Mouse (Mus musculus) adrenal gland, postnatal 10 days (tissue): ENCODE results near the gene Iqgap1. TPM values are rescaled to one million over a fixed set of nuclear protein-coding genes. Genes with fewer than 3 reads are reported as not detected.

Experiments
- DNase-seq: peaks from one replicate; pipeline ENCODE4 v3.0.0; 2021; ENCODE audit warnings: mixed read lengths
- long read RNA-seq, 2 experiments: library from polyadenylated mRNA; stranded (forward); transcript quantifications; one replicate each; pipeline ENCODE4 v2.0.0; 2021
- total RNA-seq, 2 experiments: library from RNA; stranded (reverse); gene quantifications; 2 replicates each; pipeline ENCODE4 v1.2.3; 2021

The Iqgap1 gene
- total RNA-seq: 10 to 100 TPM; 76.2 to 86.8 TPM
- long read RNA-seq, experiment 1, full-length matches to known transcripts: 3 of 24 reads
- long read RNA-seq, experiment 1, partial matches to known transcripts: 17 of 24 reads
- long read RNA-seq, experiment 1, other reads (novel, unspliced or antisense): 4 of 24 reads
- long read RNA-seq, experiment 2, full-length matches to known transcripts: 5 of 11 reads
- long read RNA-seq, experiment 2, partial matches to known transcripts: 5 of 11 reads
- long read RNA-seq, experiment 2, other reads (novel, unspliced or antisense): 1 of 11 reads

GRCm38 (mm10) chr7:80825843-80826403 is at the start of gene Iqgap1:
TSS of gene Iqgap1 (minus strand) at chr7:80825974.
- no peak for DNase-seq

GRCm38 (mm10) chr7:80873631-80874030 is 47.9 kb upstream of the Iqgap1 start:
- DNase-seq: no peak

DNA sequence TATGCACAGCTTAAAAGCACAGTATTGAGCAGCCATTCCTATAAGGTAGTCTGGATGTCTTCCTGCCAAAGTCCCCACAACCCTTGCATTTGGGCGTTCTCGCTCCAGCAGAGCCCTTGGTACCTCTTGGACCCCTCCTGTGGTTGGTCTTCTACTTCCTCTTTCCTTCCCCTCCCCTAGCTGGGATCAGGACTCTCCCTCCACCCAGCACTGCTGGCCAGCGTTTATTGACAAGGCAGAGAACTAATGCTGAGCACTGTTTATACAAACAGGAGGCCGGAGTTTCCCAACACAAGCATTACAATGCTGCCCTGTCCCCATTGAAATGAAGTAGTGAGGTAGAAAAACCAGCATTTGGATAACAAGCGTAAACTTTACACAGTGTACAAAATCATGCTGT is 47.3 kb upstream of the Iqgap1 start:
- DNase-seq: no peak

- no peak for DNase-seq
Measured at GRCm38 (mm10) chr7:80868686-80869085, 42.9 kb upstream of the Iqgap1 start.

GRCm38 (mm10) chr7:80866514-80867147 is 40.9 kb upstream of the Iqgap1 start:
- DNase-seq: no peak

GRCm38 (mm10) chr7:80865521-80865920 is 39.7 kb upstream of the Iqgap1 start:
- no peak for DNase-seq

DNA sequence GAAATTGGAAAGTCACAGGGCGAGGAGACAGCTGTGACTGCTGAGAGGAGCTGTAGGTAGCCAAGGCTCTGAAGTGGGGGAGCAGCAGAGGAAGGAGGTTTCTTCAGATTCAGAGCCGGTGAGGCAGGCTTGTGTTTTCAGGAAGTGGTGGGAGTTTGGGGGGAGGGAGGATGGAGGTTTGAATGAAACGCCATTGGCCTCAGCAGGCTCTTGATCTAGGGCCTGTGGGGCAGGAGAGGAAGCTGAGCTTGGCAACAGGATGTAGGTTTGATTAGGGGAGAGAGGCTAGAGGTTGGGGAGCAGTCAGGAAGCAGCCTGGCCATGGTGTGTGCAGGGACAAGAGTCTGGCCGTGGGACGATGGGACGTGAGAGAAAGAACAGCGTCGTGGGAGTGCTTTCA is 39.1 kb upstream of the Iqgap1 start:
- DNase-seq: no peak

DNA sequence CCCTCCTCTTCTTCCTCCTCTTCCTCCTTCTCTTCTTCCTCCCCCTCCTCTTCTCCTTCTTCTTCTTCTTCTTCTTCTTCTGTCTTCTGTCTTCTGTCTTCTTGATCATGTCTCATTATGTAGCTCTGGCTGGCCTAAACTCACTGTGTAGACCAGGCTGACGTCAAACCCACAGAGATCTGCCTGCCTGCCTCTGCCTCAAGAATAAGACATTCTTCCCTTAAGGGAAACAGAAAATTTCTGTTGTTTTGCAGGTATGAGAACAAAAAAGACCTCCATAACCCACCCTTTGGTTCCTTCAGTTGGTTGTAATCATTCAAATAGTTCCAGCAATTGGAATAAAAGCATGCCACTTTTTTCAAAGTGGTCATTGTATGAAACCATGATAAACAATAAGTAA is 38.4 kb upstream of the Iqgap1 start:
- no peak for DNase-seq

DNA sequence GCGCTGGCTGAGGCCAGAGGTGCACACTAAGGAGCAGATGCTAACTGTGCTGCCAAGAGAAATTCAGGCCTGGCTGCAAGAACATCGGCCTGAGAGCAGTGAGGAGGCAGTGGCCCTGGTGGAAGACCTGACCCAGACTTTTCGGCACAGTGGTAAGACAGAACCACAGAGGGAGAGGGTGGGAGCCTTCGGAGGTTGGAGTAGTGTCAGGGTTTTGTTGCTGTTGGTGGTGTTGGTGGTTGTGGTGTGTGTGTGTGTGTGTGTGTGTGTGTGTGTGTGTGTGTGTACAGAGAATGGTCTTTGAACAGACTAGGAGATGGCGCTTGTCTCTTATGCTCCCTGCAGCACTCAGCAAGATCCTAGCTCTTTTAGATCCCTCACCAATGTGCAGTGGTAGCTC is 37.7 kb upstream of the Iqgap1 start:
- DNase-seq: no peak

DNA sequence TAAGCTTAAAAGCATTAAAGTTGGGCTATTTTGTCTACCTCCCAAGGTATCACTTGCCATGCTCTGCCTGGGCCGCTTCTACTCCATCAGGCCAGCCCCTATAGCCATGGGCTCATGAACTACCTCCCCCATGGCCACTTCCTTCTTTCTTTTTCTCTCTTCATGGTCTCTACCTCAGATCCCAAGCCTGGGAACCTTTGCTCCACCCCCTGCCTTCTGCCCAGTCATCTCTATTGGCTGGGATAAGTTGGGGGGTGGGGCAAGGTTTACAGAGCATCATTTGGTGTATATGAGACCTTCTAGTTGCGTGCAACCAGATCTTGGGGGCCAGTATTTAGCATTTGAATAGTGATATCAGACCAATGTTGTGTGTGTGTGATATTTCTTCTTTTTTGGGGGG is 36.7 kb upstream of the Iqgap1 start:
- no peak for DNase-seq

GRCm38 (mm10) chr7:80860729-80861274 is 35.0 kb upstream of the Iqgap1 start, which contains the start of gene Zscan2:
TSS of gene Zscan2 (plus strand) at chr7:80860920.
- DNase-seq: peak; percentile 92

- peak; percentile 74 for DNase-seq
Measured at GRCm38 (mm10) chr7:80860227-80860626, 34.5 kb upstream of the Iqgap1 start.

DNA sequence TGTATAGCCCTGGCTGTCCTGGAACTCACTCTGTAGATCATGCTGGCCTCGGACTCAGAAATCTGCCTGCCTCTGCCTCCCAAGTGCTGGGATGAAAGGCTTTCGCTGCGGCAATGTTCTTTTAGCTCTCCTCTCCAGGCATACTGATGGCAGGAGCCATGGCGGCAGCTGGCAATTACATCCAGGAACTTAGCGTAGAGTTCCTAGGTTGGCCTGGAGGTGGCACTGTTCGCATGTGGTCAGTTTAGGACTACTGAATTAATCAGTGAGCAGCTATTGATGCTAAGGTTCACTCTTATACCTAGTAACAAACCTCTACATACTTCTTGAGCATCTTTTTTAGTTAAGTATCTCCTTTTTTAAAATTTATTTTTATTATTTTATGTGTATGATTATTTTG is 31.4 kb upstream of the Iqgap1 start:
- DNase-seq: peak; percentile 88

DNA sequence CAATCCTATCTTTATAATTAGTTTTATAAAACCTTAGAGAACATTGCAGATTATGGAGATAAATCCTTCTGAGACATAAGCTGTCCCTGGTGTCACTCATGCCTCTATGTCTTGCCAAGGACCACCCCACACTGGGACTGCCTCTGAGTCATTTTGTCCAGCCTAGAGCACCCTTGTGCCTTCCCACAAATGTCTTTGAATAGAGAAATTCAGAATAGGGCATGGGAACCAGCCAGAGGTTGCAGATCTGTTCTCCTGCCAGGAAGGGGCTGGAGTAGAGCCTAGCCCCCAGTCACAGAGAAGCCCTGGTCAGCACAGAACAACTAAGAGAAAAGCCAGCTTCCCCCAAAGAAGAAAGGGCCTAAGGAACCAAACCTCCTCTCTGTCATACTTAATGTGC is 29.5 kb upstream of the Iqgap1 start:
- DNase-seq: no peak

GRCm38 (mm10) chr7:80853218-80853617 is 27.4 kb upstream of the Iqgap1 start:
- DNase-seq: no peak

DNA sequence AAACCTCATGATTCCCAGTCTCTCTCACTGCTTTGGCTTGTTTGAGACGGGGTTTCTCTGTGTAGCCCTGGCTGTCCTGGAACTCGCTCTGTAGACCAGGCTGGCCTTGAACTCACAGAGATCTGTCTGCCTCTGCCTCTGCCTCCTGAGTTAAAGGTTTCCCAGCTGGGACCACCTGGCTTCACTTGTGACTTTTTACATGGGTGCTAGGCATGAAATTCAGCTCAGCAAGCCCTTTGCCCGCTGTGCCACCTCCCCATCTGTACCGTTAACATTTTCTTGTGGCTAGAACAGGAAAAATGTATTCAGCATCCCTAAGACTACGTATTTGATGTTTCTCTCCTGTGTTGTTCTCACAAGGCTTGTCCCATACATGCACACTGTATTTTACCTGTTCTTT is 24.7 kb upstream of the Iqgap1 start:
- DNase-seq: no peak

- peak; percentile 64 for DNase-seq
Measured at GRCm38 (mm10) chr7:80849710-80850109, 23.9 kb upstream of the Iqgap1 start.

DNA sequence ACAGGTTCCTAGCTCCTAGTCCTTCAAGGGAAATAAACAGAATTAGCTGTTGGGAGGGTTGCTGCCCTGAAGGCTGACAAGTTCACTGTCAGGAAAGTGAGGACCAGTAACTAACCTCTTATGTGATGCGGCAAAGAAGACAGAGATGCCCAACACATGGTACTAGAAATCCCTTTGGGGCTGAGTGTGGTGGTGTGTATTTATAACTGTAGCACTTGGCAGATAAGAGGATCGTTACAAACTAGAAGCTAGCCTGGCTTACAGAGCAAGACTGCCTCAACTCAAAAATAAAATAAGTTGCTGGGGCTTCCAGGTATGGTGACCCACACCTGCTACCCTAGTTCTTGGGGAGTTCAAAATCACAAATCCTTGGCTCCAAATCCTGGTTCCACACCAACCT is 23.5 kb upstream of the Iqgap1 start:
- DNase-seq: no peak

DNA sequence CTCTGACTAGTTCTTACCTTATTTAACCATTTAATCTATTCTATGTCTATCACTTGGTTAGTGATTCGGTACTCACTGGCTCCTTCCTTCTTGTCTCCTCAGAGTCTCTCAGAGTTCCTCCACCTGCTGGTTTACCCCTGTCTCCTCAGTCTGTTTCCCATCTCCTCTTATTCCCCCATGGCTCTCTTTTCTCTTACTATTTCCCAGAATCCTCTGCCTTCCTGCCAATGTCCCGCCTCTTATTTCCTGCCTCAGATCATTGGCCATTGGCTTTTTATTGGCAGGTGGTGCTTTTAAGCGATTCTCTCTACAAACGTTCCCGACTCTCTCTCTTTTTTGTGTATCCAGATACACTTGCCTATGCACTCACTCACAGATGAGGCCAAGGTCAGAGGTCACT is 20.9 kb upstream of the Iqgap1 start:
- no peak for DNase-seq

GRCm38 (mm10) chr7:80846280-80846678 is 20.5 kb upstream of the Iqgap1 start:
- DNase-seq: no peak

DNA sequence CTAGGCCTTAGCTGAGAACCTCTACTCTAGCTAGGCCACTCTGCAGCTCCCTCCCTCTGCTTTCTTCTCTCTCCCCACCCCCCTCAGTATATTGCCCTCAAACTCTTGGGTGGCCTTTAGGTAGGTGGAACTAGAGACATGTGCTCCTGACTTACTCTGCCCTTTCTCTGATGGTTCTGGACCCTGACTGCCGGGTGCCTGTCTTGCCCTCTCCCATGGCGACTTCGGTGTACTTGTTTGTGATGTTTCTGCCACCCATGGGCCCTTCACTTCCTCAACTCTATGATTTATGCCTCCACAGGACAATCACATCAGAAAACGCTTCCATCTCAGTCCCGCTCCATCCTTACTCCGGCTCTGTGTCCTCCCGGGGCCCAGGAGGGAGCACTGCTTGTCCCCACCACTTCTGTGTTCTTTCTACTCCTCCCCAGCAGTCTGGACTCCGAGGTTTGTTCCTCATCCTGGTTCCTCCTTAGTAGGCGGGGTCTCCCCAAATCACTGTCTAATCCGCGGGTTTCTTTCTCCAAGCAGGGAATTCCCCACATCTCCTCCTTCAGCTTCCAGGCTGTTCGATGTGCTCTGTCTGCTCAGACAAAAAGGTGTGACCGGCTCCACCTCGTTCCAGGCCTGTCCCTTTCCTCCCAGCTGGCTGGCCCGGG is 20.0 kb upstream of the Iqgap1 start:
- no peak for DNase-seq

DNA sequence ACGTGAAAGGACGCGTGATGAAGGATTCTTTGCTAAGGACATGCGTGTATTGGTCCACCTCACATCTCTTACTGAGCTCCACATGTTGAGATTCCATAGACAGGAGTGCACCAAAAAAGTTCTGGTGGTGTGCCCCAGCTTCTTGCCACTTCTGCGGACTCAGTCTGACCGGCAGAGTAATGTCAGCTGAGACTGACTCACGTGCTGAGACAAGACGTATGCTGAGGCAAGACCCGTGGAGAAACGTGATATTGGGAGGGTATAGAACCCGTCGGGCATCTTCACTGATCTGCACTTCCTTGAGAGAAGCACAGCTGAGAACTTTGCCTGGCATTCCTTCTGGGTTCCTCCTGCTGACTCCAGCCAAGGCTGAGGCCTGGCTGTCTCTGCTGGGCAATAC is 18.9 kb upstream of the Iqgap1 start:
- no peak for DNase-seq
